In the genomic region with DNA sequence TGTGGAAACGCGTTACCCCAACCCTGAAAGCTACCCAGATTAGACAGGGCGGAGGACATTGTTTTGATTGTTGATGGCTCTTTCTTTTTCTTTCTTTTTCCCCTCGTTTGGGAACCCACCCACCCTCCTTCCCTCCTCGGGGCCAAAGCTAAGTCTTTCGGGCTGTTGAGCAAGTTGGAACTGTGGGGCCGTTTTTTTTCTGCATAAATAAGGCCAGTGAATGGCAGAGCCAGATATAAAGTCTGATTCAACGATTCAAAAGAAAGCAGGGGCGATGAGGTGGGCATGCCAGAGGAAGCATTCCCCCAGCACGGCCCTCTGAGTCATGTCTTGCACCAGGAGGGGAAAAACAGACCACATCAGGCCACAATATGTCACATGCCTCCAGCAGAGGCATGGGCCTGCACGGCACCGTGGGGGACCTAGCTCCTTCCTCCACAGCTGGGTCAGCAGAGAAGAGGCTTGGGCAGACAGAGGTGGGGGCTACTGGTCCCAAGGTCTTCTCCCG, we compare ENCODE assay signal across 8 mouse cellular contexts.
DNase-seq lines count a peak whose midpoint lies in the region; ATAC-seq lines count a peak whose summit lies in the region.

No protein-coding gene starts in this region.

- H3K4me1 ChIP-seq in forebrain, embryonic 13.5 days = peaks cover 39% of the 10 kb centered on the region
- peaks cover 64% of the 10 kb centered on the region for H3K4me1 ChIP-seq in hindbrain, embryonic 10.5 days (replicated peaks)
- H3K4me1 ChIP-seq in limb, embryonic 11.5 days (ENCODE audit: control insufficient read depth, insufficient read depth, low read length) = peaks cover 19% of the 10 kb centered on the region
- peaks cover 41% of the 10 kb centered on the region for H3K4me1 ChIP-seq in midbrain, embryonic 13.5 days (replicated peaks)

- WGBS in forebrain, embryonic 13.5 days = under 1% methylated on average over 13 of the region's 13 CpGs
- WGBS in hindbrain, embryonic 10.5 days = 2% methylated on average over 13 of the region's 13 CpGs
- 6% methylated on average over 13 of the region's 13 CpGs for WGBS in limb, embryonic 11.5 days
- 1% methylated on average over 13 of the region's 13 CpGs for WGBS in midbrain, embryonic 13.5 days

- no peaks in the 10 kb centered on the region for H3K36me3 ChIP-seq in forebrain, embryonic 13.5 days (ENCODE audit: poor library complexity, severe bottlenecking)
- H3K36me3 ChIP-seq in hindbrain, embryonic 10.5 days = no peaks in the 10 kb centered on the region
- no peaks in the 10 kb centered on the region for H3K36me3 ChIP-seq in limb, embryonic 11.5 days (ENCODE audit: control insufficient read depth, insufficient read depth, low read length)
- H3K36me3 ChIP-seq in midbrain, embryonic 13.5 days = no peaks in the 10 kb centered on the region

- peak overlapping the region; percentile 68 for H3K4me2 ChIP-seq in forebrain, embryonic 13.5 days
- peak overlapping the region; percentile 49 for H3K4me2 ChIP-seq in limb, embryonic 11.5 days (ENCODE audit: low read depth, severe bottlenecking)
- peak overlapping the region; percentile 63 for H3K4me2 ChIP-seq in midbrain, embryonic 13.5 days (replicated peaks)

- ATAC-seq in forebrain, embryonic 13.5 days = peak; percentile 57
- ATAC-seq in limb, embryonic 11.5 days (ENCODE audit: insufficient number of reproducible peaks, low FRiP score, low TSS enrichment, low read depth) = no peak
- ATAC-seq in midbrain, embryonic 13.5 days = peak; percentile 18

- H3K27me3 ChIP-seq in forebrain, embryonic 13.5 days = no peaks in the 10 kb centered on the region
- no peaks in the 10 kb centered on the region for H3K27me3 ChIP-seq in hindbrain, embryonic 10.5 days (ENCODE audit: insufficient read depth, poor library complexity, severe bottlenecking)
- no peaks in the 10 kb centered on the region for H3K27me3 ChIP-seq in limb, embryonic 11.5 days (ENCODE audit: control insufficient read depth, insufficient read depth, low read length)
- no peaks in the 10 kb centered on the region for H3K27me3 ChIP-seq in midbrain, embryonic 13.5 days

- peak overlapping the region; percentile 42 for H3K4me3 ChIP-seq in forebrain, embryonic 13.5 days
- H3K4me3 ChIP-seq in hindbrain, embryonic 10.5 days = peak overlapping the region; percentile 51
- peak overlapping the region; percentile 28 for H3K4me3 ChIP-seq in limb, embryonic 11.5 days (ENCODE audit: low read depth, low read length)
- H3K4me3 ChIP-seq in midbrain, embryonic 13.5 days (replicated peaks) = peak overlapping the region; percentile 40

- H3K27ac ChIP-seq in forebrain, embryonic 13.5 days = peak overlapping the region; percentile 100
- peak overlapping the region; percentile 98 for H3K27ac ChIP-seq in hindbrain, embryonic 10.5 days
- H3K27ac ChIP-seq in limb, embryonic 11.5 days (replicated peaks; ENCODE audit: low read depth, low read length) = peak overlapping the region; percentile 97
- H3K27ac ChIP-seq in midbrain, embryonic 13.5 days = peak overlapping the region; percentile 100

- peak; percentile 65 to 75 for DNase-seq in adrenal gland, adult (ENCODE audit: inconsistent age in 2 of 2, low spot score in 1 of 2)
- DNase-seq in adrenal gland, postnatal 4 days (ENCODE audit: low spot score in 2 of 2) = no peak
- DNase-seq in adrenal gland, postnatal 25 days = peak; percentile 27
- DNase-seq in hindbrain, embryonic 10.5 days (ENCODE audit: low spot score) = peak; percentile 68
- peak; percentile 62 for DNase-seq in limb, embryonic 11.5 days (ENCODE audit: low spot score)
- DNase-seq in telencephalon, adult 2 months (ENCODE audit: low read depth, low spot score) = peak; percentile 23

- H3K9me3 ChIP-seq in forebrain, embryonic 13.5 days (replicated peaks) = no peaks in the 10 kb centered on the region
- H3K9me3 ChIP-seq in hindbrain, embryonic 10.5 days = no peaks in the 10 kb centered on the region
- H3K9me3 ChIP-seq in limb, embryonic 11.5 days (ENCODE audit: control insufficient read depth, low read length) = no peaks in the 10 kb centered on the region
- H3K9me3 ChIP-seq in midbrain, embryonic 13.5 days = no peaks in the 10 kb centered on the region

- H3K9ac ChIP-seq in forebrain, embryonic 13.5 days = peak overlapping the region; percentile 86
- peak overlapping the region; percentile 87 for H3K9ac ChIP-seq in limb, embryonic 11.5 days (ENCODE audit: low read length)
- H3K9ac ChIP-seq in midbrain, embryonic 13.5 days (replicated peaks) = peak overlapping the region; percentile 84

Comparison
In these comparisons a context has a peak if more than half of its experiments do, and no peak if none do; other contexts are left out.
1. DNase-seq: peak in adrenal gland, adult (2 of 2), adrenal gland, postnatal 25 days (single experiment), hindbrain, embryonic 10.5 days (single experiment), limb, embryonic 11.5 days (single experiment) and telencephalon, adult 2 months (single experiment); none in adrenal gland, postnatal 4 days (0 of 2).
2. Peak in every context shown above with its lines, with median percentiles within 50 percentile points of each other: H3K27ac ChIP-seq, H3K4me2 ChIP-seq, H3K4me3 ChIP-seq and H3K9ac ChIP-seq.